Mouse (Mus musculus): ENCODE measurements around the gene Nkx2-5.

Nkx2-5 gene

GRCm38 (mm10) chr17:26837546-26837985, 7.2 kb downstream of the Nkx2-5 start:
- no peak for DNase-seq (ENCODE audit: extremely low read depth, insufficient read length, low spot score)

GRCm38 (mm10) chr17:26836786-26837545, 7.8 kb downstream of the Nkx2-5 start:
- DNase-seq (ENCODE audit: extremely low read depth, insufficient read length, low spot score), result no peak

- DNase-seq (ENCODE audit: extremely low read depth, insufficient read length, low spot score), result no peak
Measured at GRCm38 (mm10) chr17:26836377-26836776, 8.4 kb downstream of the Nkx2-5 start.

GRCm38 (mm10) chr17:26835956-26836355, 8.9 kb downstream of the Nkx2-5 start:
- no peak for DNase-seq (ENCODE audit: extremely low read depth, insufficient read length, low spot score)

GRCm38 (mm10) chr17:26834966-26835755, 9.6 kb downstream of the Nkx2-5 start:
- DNase-seq (ENCODE audit: extremely low read depth, insufficient read length, low spot score), result no peak

GRCm38 (mm10) chr17:26834302-26834965, 10.4 kb downstream of the Nkx2-5 start:
- DNase-seq (ENCODE audit: extremely low read depth, insufficient read length, low spot score), result no peak

GRCm38 (mm10) chr17:26833806-26834205, 11.0 kb downstream of the Nkx2-5 start:
- no peak for DNase-seq (ENCODE audit: extremely low read depth, insufficient read length, low spot score)

- no peak for DNase-seq (ENCODE audit: extremely low read depth, insufficient read length, low spot score)
Measured at GRCm38 (mm10) chr17:26826131-26826530, 18.7 kb downstream of the Nkx2-5 start.

GRCm38 (mm10) chr17:26817776-26818175, 27.0 kb downstream of the Nkx2-5 start:
- no peak for DNase-seq (ENCODE audit: extremely low read depth, insufficient read length, low spot score)

- DNase-seq (ENCODE audit: extremely low read depth, insufficient read length, low spot score), result no peak
Measured at GRCm38 (mm10) chr17:26816810-26817209, 28.0 kb downstream of the Nkx2-5 start.

- DNase-seq (ENCODE audit: extremely low read depth, insufficient read length, low spot score), result no peak
Measured at GRCm38 (mm10) chr17:26813497-26813896, 31.3 kb downstream of the Nkx2-5 start.

- no peak for DNase-seq (ENCODE audit: extremely low read depth, insufficient read length, low spot score)
Measured at GRCm38 (mm10) chr17:26812607-26813006, 32.2 kb downstream of the Nkx2-5 start.

GRCm38 (mm10) chr17:26802886-26803285, 41.9 kb downstream of the Nkx2-5 start:
- no peak for DNase-seq (ENCODE audit: extremely low read depth, insufficient read length, low spot score)

- no peak for DNase-seq (ENCODE audit: extremely low read depth, insufficient read length, low spot score)
Measured at GRCm38 (mm10) chr17:26797379-26798128, 47.3 kb downstream of the Nkx2-5 start.

GRCm38 (mm10) chr17:26795386-26795785, 49.4 kb downstream of the Nkx2-5 start:
- no peak for DNase-seq (ENCODE audit: extremely low read depth, insufficient read length, low spot score)

GRCm38 (mm10) chr17:26794744-26795143, 50.1 kb downstream of the Nkx2-5 start:
- DNase-seq (ENCODE audit: extremely low read depth, insufficient read length, low spot score), result peak; percentile 19

- DNase-seq (ENCODE audit: extremely low read depth, insufficient read length, low spot score), result no peak
Measured at GRCm38 (mm10) chr17:26793068-26793765, 51.6 kb downstream of the Nkx2-5 start.

GRCm38 (mm10) chr17:26792096-26792495, 52.7 kb downstream of the Nkx2-5 start:
- DNase-seq (ENCODE audit: extremely low read depth, insufficient read length, low spot score), result no peak

- DNase-seq (ENCODE audit: extremely low read depth, insufficient read length, low spot score), result no peak
Measured at GRCm38 (mm10) chr17:26791580-26791979, 53.2 kb downstream of the Nkx2-5 start.
